Mouse (Mus musculus) erythroid progenitor cell, adult 5-6 weeks (primary cell): ENCODE results near the gene Prdm10. TPM values are rescaled to one million over a fixed set of nuclear protein-coding genes. Genes with fewer than 3 reads are reported as not detected.

Source experiments
- ATAC-seq: replicated peaks from 2 replicates; pipeline ENCODE4 v1.8.0; 2016; ENCODE audit warnings: moderate number of reproducible peaks, mild to moderate bottlenecking, moderate TSS enrichment, inconsistent platforms; ENCODE audit not compliant: poor library complexity, low FRiP score, severe bottlenecking
- total RNA-seq, 2 experiments: library from RNA; stranded (forward) in 1 of 2; stranded (reverse) in 1 of 2; fragments of 150-400 nt in 1 of 2; fragments of 186-747, 209-891 nt in 1 of 2; gene quantifications; 2 replicates each; pipeline versions ENCODE4 v1.2.3 to v1.2.4; 2015 to 2017; ENCODE audit warnings: low replicate concordance in 2 of 2

Prdm10 gene
- total RNA-seq, 2 experiments from 2014 or later, result 25.6 to 30.8 TPM

GRCm38 (mm10) chr9:31301107-31301506 lies 20.8 kb downstream of the Prdm10 start:
- 0 out of 2 replicates have a peak, but pooled peaks have one; percentile 5 for ATAC-seq

- no peak for ATAC-seq
Observed at GRCm38 (mm10) chr9:31301526-31302311, 21.4 kb downstream of the Prdm10 start.

GRCm38 (mm10) chr9:31304358-31304757 lies 24.0 kb downstream of the Prdm10 start:
- ATAC-seq, result no peak

GRCm38 (mm10) chr9:31305117-31305516 lies 24.8 kb downstream of the Prdm10 start:
- ATAC-seq, result no peak

GRCm38 (mm10) chr9:31305807-31306206 lies 25.5 kb downstream of the Prdm10 start:
- no peak for ATAC-seq

GRCm38 (mm10) chr9:31307232-31307631 lies 26.9 kb downstream of the Prdm10 start:
- no peak for ATAC-seq

- no peak for ATAC-seq
Observed at GRCm38 (mm10) chr9:31309041-31309440, 28.7 kb downstream of the Prdm10 start.

- ATAC-seq, result no peak
Observed at GRCm38 (mm10) chr9:31310662-31311061, 30.3 kb downstream of the Prdm10 start.

GRCm38 (mm10) chr9:31313876-31314275 lies 33.5 kb downstream of the Prdm10 start:
- no peak for ATAC-seq

GRCm38 (mm10) chr9:31315983-31316382 lies 35.6 kb downstream of the Prdm10 start:
- no peak for ATAC-seq

- no peak for ATAC-seq
Observed at GRCm38 (mm10) chr9:31318956-31319355, 38.6 kb downstream of the Prdm10 start.

GRCm38 (mm10) chr9:31320734-31321133 lies 40.4 kb downstream of the Prdm10 start:
- no peak for ATAC-seq

- ATAC-seq, result no peak
Observed at GRCm38 (mm10) chr9:31321526-31321925, 41.2 kb downstream of the Prdm10 start.

- no peak for ATAC-seq
Observed at GRCm38 (mm10) chr9:31322090-31322489, 41.8 kb downstream of the Prdm10 start.

GRCm38 (mm10) chr9:31330816-31331215 lies 50.5 kb downstream of the Prdm10 start:
- ATAC-seq, result no peak

- no peak for ATAC-seq
Observed at GRCm38 (mm10) chr9:31331246-31331645, 50.9 kb downstream of the Prdm10 start.

- ATAC-seq, result peak; percentile 57; the same call in 1 of the 2 replicates
Observed at GRCm38 (mm10) chr9:31331906-31332305, 51.6 kb downstream of the Prdm10 start.

GRCm38 (mm10) chr9:31332826-31333225 lies 52.5 kb downstream of the Prdm10 start:
- ATAC-seq, result no peak

- ATAC-seq, result no peak
Observed at GRCm38 (mm10) chr9:31334991-31335390, 54.7 kb downstream of the Prdm10 start.

- ATAC-seq, result no peak
Observed at GRCm38 (mm10) chr9:31344289-31344831, 64.0 kb downstream of the Prdm10 start.

GRCm38 (mm10) chr9:31346575-31347080 lies 66.3 kb downstream of the Prdm10 start:
- ATAC-seq, result no peak
